Mouse (Mus musculus): ENCODE data around the gene Tnfrsf8.

GRCm38 (mm10) chr4:145224613-145225012 is 90.4 kb downstream of the Tnfrsf8 start:
- TF ChIP-seq POLR2A (IDR thresholded peaks at IDR 0.05; ENCODE audit: borderline replicate concordance, control insufficient read depth, low read depth, low read length) (no peak), CTCF (IDR thresholded peaks at IDR 0.05; ENCODE audit: control insufficient read depth, insufficient read depth, low read length) (no peak)
